In the genomic region with DNA sequence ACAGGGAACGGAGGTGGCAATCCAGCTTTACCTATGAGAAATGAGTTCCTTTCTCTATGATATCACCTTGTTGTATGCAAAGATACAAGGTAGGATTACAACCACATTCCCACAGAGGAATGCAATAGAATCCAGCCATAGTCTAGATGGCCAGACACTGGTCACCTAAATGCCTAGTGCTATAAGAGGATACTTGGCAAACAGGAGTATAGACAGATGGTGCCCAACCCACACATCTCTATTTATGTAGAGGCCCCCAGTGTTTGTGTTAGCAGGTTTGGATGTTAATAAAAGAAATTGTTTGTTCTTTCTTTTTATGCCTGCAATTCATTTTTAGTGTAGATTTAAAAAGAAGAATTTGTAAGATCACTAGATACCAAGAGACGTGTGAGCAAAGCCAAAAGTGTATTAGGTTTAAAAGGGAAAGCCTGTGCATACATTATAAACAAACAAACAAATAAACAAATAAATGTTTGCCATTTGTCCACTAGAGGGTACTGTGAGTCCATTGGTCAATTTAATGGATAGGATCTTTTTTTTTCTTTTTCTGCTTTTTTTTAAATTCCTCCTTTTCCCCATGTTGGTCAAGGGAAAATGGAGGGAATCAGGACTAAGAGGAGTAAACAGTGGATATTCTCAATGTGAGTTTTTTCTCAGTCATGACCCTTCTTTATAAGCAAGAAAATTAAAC, we compare ENCODE assay signal across 13 mouse cellular contexts.
DNase-seq lines count a peak whose midpoint lies in the region; ATAC-seq and TF ChIP-seq lines count a peak whose summit lies in the region.
"Had no signal": no experiment of that assay in that cellular context is flagged by ENCODE, and none has a peak within 500 bp of the region (broad histone marks: within the 10 kb centered on the region; RNA-seq: fewer than 3 reads in every experiment).

No protein-coding gene starts in this region.

- 61% methylated on average over 2 of the region's 2 CpGs for WGBS in liver, postnatal 0 days (ENCODE audit: insufficient replicate concordance)
- WGBS in liver, embryonic 12.5 days (ENCODE audit: insufficient replicate concordance), result 48% methylated on average over 2 of the region's 2 CpGs
- 63% methylated on average over 2 of the region's 2 CpGs for WGBS in heart, embryonic 10.5 days

- no peak overlapping the region for H3K4me3 ChIP-seq in liver, postnatal 0 days (ENCODE audit: low read depth, low read length)
- no peak overlapping the region for H3K4me3 ChIP-seq in liver, embryonic 12.5 days
- H3K4me3 ChIP-seq in heart, embryonic 10.5 days, result no peak overlapping the region
- H3K4me3 ChIP-seq: erythroblast, embryonic 14.5 days had no signal

- no peaks in the 10 kb centered on the region for H3K9me3 ChIP-seq in liver, postnatal 0 days (ENCODE audit: low read length)
- no peaks in the 10 kb centered on the region for H3K9me3 ChIP-seq in liver, embryonic 12.5 days (replicated peaks)
- no peaks in the 10 kb centered on the region for H3K9me3 ChIP-seq in heart, embryonic 10.5 days

- peak; percentile 19 to 57 for DNase-seq in frontal cortex, postnatal 36 days (ENCODE audit: low spot score in 2 of 2)
- no peak for DNase-seq in liver, postnatal 0 days
- peak; percentile 8 for DNase-seq in Muller cell, postnatal 12 days (ENCODE audit: inconsistent ontology term)
- DNase-seq in cerebellum, postnatal 36 days, result peak; percentile 36 to 64
- no peak for DNase-seq in adrenal gland, adult (ENCODE audit: inconsistent age in 2 of 2, low spot score in 1 of 2)
- DNase-seq in heart, embryonic 10.5 days (ENCODE audit: low spot score), result no peak
- DNase-seq: gastrocnemius, postnatal 36 days; heart, postnatal 14 days; kidney, adult 9 months; thymus, postnatal 4 days had no signal

- H3K4me1 ChIP-seq in liver, postnatal 0 days (ENCODE audit: insufficient read depth), result no peaks in the 10 kb centered on the region
- no peaks in the 10 kb centered on the region for H3K4me1 ChIP-seq in liver, embryonic 12.5 days
- no peaks in the 10 kb centered on the region for H3K4me1 ChIP-seq in heart, embryonic 10.5 days

- TF ChIP-seq EP300 in liver, postnatal 0 days (IDR thresholded peaks at IDR 0.05; ENCODE audit: low read depth), result no peak

- ATAC-seq in frontal cortex, adult (ENCODE audit: low TSS enrichment), result no peak
- ATAC-seq in liver, postnatal 0 days, result no peak
- no peak for ATAC-seq in liver, embryonic 12.5 days

- peak; percentile 14; the same call in 1 of the 2 replicates for TF ChIP-seq CTCF in liver, postnatal 0 days (IDR thresholded peaks at IDR 0.05; ENCODE audit: low read depth)

- no peak overlapping the region for H3K4me2 ChIP-seq in liver, postnatal 0 days (ENCODE audit: low read depth, low read length)
- no peak overlapping the region for H3K4me2 ChIP-seq in liver, embryonic 12.5 days

- no peak overlapping the region for H3K27ac ChIP-seq in liver, postnatal 0 days (ENCODE audit: low read depth)
- no peak overlapping the region for H3K27ac ChIP-seq in liver, embryonic 12.5 days
- H3K27ac ChIP-seq in heart, embryonic 10.5 days, result no peak overlapping the region

- H3K9ac ChIP-seq in liver, postnatal 0 days (replicated peaks), result no peak overlapping the region
- H3K9ac ChIP-seq in liver, embryonic 12.5 days, result no peak overlapping the region

- H3K27me3 ChIP-seq in liver, postnatal 0 days (ENCODE audit: insufficient read depth, low read length), result no peaks in the 10 kb centered on the region
- no peaks in the 10 kb centered on the region for H3K27me3 ChIP-seq in liver, embryonic 12.5 days (replicated peaks)
- no peaks in the 10 kb centered on the region for H3K27me3 ChIP-seq in heart, embryonic 10.5 days (ENCODE audit: insufficient read depth, poor library complexity, severe bottlenecking)

- no peaks in the 10 kb centered on the region for H3K36me3 ChIP-seq in liver, postnatal 0 days (replicated peaks; ENCODE audit: insufficient read depth, low read length)
- H3K36me3 ChIP-seq in liver, embryonic 12.5 days, result no peaks in the 10 kb centered on the region
- no peaks in the 10 kb centered on the region for H3K36me3 ChIP-seq in heart, embryonic 10.5 days

Comparison
In these comparisons a context has a peak if more than half of its experiments do, and no peak if none do; other contexts are left out.
1. DNase-seq: peak in frontal cortex, postnatal 36 days (2 of 2), Muller cell, postnatal 12 days (single experiment) and cerebellum, postnatal 36 days (2 of 2); none in liver, postnatal 0 days (single experiment), adrenal gland, adult (0 of 2) and heart, embryonic 10.5 days (single experiment).